Mouse (Mus musculus): Measurements from ENCODE around the gene Csrp2.

Gene Csrp2

DNA sequence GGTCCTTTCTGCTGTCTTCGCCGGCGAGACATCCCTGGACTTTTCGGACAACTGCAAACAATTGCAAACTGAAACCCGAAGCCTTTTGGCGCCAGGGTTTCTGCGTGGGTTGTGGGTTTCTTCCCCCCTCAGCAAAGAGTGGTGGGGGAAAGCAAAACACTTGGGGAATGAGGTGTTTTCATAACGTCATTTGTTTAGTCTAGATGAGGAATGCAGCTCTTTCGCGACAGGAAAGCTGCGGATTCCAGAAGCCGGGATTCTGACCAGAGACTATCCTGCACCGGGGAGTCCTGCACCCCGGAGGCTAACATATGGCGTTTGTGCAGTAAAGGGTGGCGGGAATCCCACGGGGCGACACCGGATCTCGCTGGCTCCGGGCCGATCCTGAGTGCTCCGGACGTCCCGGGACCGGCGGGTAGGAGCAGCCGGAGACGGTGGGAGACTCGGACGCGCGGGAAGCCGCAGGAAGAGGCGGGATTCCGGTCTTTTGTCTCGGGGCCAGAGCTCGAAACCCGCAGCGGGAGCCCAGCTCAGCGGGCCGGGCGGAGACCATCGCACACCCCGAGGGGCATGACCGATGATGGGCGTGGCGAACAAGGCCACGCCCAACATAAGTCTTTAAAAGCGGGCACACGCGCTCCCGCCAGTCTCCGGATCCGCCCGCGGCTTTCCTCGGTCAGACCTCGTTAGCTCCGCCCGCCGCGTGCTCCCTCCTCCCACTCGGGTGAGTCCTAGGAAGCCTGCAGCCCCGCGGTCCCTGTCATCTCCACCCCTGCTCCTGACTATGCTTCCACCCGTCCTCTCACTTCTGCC, at the start of gene Csrp2:
Gene Csrp2, plus strand, starts transcription at position 259 of the 813 bp plus-strand sequence.
- peak; percentile 55 to 57 for DNase-seq (ENCODE audit: low spot score in 2 of 2)

DNA sequence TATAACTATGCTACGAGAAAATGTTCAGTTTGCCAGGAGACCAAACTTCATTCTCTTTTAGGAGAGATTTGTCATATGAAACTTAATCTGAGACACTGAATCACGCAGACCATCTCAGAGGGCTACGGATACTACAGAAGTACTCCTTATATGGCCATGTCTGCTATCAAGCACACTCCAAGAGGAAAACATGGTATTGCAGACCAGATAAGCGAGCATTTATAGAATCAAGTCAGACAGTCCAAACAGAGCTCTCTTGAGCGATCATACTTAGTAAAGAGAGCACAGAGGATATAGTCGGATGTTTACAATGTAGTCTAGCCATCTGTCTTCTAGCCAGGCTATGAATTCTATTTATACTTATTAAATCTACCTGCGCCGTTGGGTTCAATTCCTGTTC, 44.7 kb upstream of the Csrp2 start:
- no peak for DNase-seq (ENCODE audit: low spot score in 2 of 2)

DNA sequence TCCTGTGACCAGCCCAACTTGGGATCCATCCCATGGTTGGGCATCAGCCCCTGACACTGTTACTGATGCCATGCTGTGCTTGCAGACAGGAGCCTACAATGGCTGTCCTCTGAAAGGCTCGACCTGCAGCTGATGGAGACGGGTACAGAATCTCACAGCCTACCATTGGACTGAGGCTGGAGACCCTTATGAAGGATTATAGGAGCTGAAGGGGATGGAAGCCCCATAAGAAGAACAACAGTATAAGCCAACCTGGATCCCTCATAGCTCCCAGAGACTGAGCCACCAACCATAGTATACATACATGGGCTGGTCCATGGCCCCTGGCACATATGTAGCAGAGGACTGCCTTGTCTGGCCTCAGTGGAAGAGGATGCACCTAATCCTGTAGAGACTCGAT, 42.6 kb upstream of the Csrp2 start:
- no peak for DNase-seq (ENCODE audit: low spot score in 2 of 2)

DNA sequence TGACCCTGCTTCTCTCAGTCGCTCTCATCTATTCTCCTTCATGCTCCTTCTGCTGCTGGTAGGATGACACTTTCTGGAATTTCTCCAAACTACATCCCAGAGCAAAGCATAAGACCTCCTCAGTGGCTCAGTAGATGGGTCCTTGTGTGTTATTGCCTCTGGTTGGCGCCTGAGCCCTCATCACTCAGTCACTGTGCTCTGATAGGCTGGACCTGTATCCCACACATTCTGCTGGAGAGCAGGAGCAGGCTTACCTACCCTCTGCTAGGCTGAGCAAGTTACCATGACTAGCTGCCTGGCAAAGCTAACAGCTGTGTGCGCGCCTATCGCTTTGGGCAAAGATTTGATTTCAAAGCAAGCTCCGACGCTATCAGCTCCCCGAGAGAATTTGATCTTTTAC, 41.7 kb upstream of the Csrp2 start:
- DNase-seq (ENCODE audit: low spot score in 2 of 2) = no peak

GRCm38 (mm10) chr10:110878641-110879040, 40.9 kb upstream of the Csrp2 start:
- no peak for DNase-seq (ENCODE audit: low spot score in 2 of 2)

- DNase-seq (ENCODE audit: low spot score in 2 of 2) = no peak
Observed at GRCm38 (mm10) chr10:110879426-110880066, 40.0 kb upstream of the Csrp2 start.

DNA sequence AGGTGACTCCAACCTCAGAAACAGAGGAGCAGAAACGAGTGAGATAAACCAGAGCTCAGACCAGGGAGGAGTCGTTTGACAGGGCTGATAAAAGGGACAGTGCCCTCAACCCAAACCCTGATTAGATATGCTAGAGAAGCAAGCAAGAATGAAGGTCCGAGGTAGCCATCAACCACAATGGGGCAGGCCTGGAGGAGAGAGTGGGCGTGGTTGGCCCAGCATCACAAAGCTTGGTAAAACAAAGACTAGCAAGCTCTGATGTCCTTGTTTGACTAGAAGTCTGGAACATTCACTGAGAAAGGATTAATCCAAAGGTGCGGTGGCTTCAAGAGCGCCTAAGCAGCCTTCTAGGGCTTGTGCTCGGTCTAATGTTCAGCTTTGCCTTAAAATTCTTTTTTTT, 38.2 kb upstream of the Csrp2 start:
- DNase-seq (ENCODE audit: low spot score in 2 of 2) = no peak

GRCm38 (mm10) chr10:110882701-110883100, 36.9 kb upstream of the Csrp2 start:
- no peak for DNase-seq (ENCODE audit: low spot score in 2 of 2)

DNA sequence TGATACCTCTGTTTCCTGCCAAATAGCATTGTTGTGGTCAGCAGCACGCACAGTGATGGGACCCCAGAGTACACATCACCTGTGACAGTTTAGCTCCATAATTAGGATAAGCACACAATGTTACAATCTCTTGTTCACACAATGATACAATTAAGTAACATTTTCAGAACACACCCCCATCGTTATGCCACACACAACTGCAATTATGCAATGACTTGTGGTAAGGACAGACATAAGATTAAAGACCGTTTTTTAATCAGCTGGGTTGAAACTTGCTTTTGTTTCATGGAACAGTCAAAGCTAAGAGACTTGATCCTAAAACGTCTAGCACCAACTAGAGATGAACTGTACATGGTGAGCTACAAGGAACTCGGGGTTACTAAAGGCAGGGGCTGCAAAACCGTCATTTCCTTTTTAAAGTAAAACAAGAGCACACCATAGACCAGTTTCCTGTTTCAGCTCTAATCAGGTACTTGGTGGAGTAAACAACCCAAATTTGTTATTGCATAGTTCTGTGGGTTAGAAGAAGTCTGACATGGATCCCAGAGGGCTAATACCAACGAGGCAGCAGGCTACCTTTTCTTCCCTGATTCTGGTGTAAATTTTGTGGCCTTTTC, 28.8 kb upstream of the Csrp2 start:
- DNase-seq (ENCODE audit: low spot score in 2 of 2) = no peak

DNA sequence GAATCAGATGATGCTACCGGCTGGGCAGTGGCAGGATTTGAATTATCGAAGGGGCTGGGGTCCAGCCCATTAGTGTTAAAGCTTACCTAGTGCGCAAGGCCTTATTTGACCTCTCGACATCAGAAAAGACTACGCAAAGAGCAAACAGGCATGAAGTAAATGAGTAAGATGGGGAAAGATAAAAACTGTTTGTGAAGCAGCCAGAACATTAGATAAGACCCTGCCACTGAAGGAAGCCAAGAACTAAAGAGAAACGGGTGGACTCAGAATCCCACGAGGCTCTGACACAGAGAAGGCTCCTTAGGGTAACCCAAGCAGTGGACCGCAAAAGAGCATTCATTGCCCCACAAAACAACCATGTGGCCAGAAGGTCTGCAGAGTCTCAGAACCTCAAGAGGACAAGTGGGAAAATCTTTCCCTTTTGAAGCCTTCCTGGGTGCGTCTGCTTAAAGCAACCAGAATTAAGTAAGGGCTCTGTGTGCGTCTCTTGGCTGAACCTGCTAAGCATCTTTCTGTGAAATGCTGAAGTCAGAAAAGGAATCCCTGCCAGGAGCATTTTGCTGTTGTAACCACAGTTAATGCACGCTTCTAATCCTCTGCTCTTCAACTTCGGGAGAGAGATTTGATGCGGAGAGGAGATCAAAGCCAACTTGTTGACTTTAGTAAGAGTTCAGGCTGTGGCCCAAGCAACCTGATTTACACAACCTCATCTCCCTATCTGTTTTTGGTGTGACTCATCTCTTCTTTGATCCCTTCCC, 19.7 kb upstream of the Csrp2 start:
- DNase-seq (ENCODE audit: low spot score in 2 of 2) = no peak

- no peak for DNase-seq (ENCODE audit: low spot score in 2 of 2)
Observed at GRCm38 (mm10) chr10:110903862-110904261, 15.7 kb upstream of the Csrp2 start.

- no peak for DNase-seq (ENCODE audit: low spot score in 2 of 2)
Observed at GRCm38 (mm10) chr10:110916666-110917344, 2.8 kb upstream of the Csrp2 start.

GRCm38 (mm10) chr10:110917521-110917920, 2.1 kb upstream of the Csrp2 start:
- no peak for DNase-seq (ENCODE audit: low spot score in 2 of 2)

GRCm38 (mm10) chr10:110918414-110919391, 886 bp upstream of the Csrp2 start:
- DNase-seq (ENCODE audit: low spot score in 2 of 2) = no peak

DNA sequence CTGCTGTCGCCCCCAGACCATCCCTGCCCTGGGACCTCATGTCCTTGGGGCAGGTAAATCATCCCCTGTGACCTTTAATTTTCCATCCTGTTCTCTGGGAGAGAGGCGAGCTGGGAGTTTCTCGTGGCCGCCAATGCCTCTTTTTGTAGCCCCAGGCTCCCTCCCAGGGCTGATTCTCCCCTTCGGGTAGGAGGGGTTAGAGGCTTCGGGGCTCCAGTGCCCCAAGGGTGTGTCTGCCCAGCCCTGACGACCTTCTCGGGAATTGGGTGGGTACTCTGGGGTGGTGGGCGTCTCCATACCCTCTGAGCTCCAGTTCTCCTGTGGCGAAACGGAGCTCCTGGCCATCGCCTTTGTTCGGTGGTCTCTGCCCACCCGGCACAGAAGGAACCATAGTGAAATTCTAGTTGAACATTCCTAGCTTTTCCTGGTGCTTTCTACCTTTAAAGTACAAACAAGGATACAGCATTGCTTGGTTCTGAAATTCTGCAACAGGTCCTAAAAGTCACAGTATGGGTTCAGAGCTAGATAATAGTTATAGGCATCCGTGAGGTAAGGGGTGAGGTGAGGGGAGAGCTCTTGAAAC, 870 bp downstream of the Csrp2 start:
- DNase-seq (ENCODE audit: low spot score in 2 of 2) = no peak

DNA sequence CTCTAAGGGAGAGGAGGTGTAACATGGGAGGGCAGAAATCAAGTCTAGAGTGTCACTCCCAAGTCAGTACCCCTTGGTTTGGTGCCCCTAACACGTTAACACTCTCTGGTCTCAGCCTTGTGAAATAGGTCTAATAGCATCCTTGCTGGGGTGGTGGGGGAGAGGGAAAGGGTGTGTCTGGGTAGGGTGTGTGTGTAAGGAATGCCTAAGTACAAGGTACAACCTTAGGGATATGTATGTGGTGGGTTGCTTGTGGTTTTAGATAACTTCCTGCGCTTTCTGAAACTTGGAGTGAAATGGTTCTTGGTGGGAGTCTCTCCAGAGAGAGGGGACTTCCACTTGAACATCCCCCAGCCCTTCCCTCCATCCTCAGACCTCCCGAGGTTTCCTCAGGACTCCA, 2.3 kb downstream of the Csrp2 start:
- no peak for DNase-seq (ENCODE audit: low spot score in 2 of 2)

DNA sequence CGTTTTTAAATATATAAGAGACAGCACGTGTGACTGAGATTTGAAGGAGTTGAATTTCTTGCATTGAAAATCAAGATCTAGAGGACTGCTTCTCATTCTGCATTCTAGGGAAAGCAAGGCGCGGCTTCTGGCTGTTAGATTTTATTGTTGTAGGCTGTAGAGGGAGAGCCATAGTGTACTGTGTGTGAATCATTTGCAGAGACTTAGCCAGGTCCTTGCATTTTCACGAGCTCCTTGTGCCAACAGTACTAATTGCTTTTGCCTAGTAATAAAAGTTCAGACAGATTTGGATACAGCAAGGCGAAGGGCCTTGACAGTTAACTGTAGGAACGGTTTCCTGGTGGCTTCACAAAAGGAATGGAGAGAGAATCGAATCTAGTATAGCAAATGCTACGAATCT, 3.0 kb downstream of the Csrp2 start:
- DNase-seq (ENCODE audit: low spot score in 2 of 2) = no peak

DNA sequence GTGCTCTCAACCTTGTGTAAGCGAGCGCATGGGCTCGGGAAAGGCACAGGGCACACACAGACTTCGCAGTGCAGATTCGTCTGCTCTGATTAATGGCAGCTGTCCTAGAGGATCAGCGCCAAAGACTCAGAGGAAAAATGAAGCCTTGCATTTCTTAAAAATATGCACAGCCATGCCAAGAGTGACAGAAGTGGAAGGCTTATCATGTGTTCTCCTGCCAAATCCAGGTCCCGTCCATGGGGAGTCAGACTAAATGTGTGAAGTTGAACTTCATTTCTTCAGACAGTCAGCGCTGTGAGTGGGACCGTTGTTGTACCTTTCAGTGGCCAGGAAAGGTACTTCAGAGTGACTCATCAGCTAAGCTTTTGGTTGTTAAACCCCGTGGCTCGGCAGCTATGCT, 7.9 kb downstream of the Csrp2 start:
- no peak for DNase-seq (ENCODE audit: low spot score in 2 of 2)

DNA sequence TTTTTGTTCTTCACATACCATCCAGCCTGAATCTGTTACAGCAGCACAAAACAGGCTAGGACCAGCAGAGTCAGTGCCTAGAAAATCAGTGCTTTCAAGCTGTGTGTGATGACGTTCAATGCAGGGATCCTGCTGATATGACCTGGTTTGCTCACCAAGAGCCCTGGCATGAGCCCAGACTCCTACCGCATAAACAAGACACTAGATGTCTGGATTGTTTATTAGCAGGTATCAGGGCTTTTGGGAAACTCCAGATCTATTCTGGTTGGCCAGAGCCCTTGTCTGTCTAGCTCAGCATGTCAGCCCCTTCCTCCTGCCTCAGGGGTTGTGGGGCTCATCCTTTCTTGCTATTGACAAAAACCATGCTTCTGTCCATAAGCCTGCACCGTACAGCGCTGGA, 10.2 kb downstream of the Csrp2 start:
- DNase-seq (ENCODE audit: low spot score in 2 of 2) = no peak

Measured in right cerebral cortex, adult 2 months (tissue).